Mouse (Mus musculus): ENCODE data around the gene Mrc2. TPM values are rescaled to one million over a fixed set of nuclear protein-coding genes. Genes with fewer than 3 reads are reported as not detected.
A peak's percentile ranks its signal among the peaks of the same experiment; 100 is the strongest.

Mrc2 gene
- polyA plus RNA-seq, 1 experiment from 2014 or later: 6.1 TPM

DNA sequence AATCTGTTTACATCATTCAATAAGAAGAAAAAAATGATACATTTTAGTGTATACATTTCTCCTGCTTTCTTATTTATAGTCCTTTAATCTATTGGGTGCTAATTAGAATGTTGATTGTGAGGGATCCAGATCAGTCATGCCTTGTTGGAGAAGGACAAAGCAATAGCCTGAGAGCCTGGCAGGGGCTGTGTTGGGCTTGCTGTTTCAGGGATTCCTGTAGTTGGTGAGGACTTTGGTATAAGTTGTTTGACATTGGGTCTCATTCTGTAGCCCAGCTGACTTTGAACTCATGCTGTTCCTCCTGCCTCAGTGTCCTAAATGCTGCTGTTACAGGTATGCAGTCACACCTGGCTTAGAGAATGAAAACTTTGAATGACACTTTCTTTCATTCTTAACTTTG lies 27.9 kb upstream of the Mrc2 start:
- Histone ChIP-seq H3K4me3 (ENCODE audit: control insufficient read depth in 1 of 2, insufficient read depth in 1 of 2, low read depth in 1 of 2, low read length in 2 of 2) (no peak overlapping the region), H3K9ac (ENCODE audit: low read length) (no peak overlapping the region), H3K9me3 (ENCODE audit: control insufficient read depth, low read length) (no peaks in the 10 kb centered on the region), H3K4me2 (ENCODE audit: low read length) (no peak overlapping the region), H3K4me1 (ENCODE audit: control insufficient read depth in 2 of 2, insufficient read depth in 2 of 2, low read length in 2 of 2) (no peaks in the 10 kb centered on the region), H3K27ac (replicated peaks in 1 of 2; ENCODE audit: control insufficient read depth in 1 of 2, insufficient read depth in 1 of 2, low read depth in 2 of 2, low read length in 2 of 2) (no peak overlapping the region), H3K27me3 (ENCODE audit: control insufficient read depth, insufficient read depth, low read length) (no peaks in the 10 kb centered on the region), H3K36me3 (ENCODE audit: control insufficient read depth, insufficient read depth, low read length) (peaks cover 81% of the 10 kb centered on the region)
- ATAC-seq (ENCODE audit: insufficient number of reproducible peaks, insufficient read depth, low FRiP score, low read depth): no peak

DNA sequence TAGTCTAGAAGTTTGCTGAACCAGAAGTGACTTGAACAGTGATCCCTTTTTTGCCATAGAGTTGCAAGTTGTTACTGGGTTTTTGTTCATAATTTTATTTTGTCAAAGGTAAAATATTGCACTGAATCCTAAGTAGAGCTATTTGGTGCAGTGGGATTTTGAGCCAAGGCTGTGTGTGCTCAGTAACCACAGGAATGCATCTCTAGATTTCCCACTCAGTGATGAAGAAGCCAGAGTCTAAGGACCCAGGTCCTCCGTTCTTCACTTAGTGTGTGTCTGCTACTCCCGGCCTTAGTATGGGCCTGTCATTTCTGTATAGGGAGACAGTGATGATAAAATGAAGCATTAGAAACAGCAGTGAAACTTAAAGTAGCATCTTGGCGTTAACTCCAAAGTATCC lies 27.5 kb upstream of the Mrc2 start:
- Histone ChIP-seq H3K27me3 (ENCODE audit: control insufficient read depth, insufficient read depth, low read length) (no peaks in the 10 kb centered on the region), H3K9me3 (ENCODE audit: control insufficient read depth, low read length) (no peaks in the 10 kb centered on the region), H3K4me3 (ENCODE audit: control insufficient read depth in 1 of 2, insufficient read depth in 1 of 2, low read depth in 1 of 2, low read length in 2 of 2) (no peak overlapping the region), H3K4me1 (ENCODE audit: control insufficient read depth in 2 of 2, insufficient read depth in 2 of 2, low read length in 2 of 2) (peaks cover 0 to 3% of the 10 kb centered on the region in 2 experiments; a peak in 1 of 4 replicates), H3K4me2 (ENCODE audit: low read length) (no peak overlapping the region), H3K27ac (replicated peaks in 1 of 2; ENCODE audit: control insufficient read depth in 1 of 2, insufficient read depth in 1 of 2, low read depth in 2 of 2, low read length in 2 of 2) (no peak overlapping the region), H3K9ac (ENCODE audit: low read length) (no peak overlapping the region), H3K36me3 (ENCODE audit: control insufficient read depth, insufficient read depth, low read length) (peaks cover 81% of the 10 kb centered on the region)
- WGBS: 94% methylated on average over 3 of the region's 3 CpGs
- no peak for ATAC-seq (ENCODE audit: insufficient number of reproducible peaks, insufficient read depth, low FRiP score, low read depth)

DNA sequence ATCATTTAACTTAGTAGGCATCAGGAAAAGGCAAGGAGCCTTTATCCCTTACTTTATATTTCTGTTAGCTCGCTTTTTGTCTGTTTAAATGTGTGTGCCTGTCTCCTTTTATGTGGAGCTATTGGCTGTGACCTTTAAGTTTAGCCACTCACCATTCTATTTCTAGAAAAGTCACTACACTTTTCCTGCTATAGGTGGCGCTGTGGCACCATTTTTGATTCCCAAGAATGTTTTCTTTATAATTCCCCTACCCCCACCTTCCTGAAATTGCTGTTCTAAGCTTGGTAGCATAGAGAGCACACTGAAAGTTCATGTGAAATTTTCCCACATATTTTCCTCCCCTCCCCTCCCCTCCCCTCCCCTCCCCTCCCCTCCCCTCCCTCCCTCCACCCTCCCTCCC lies 22.3 kb upstream of the Mrc2 start:
- H3K36me3 ChIP-seq (ENCODE audit: control insufficient read depth, insufficient read depth, low read length): peaks cover 66% of the 10 kb centered on the region
- no peak for ATAC-seq (ENCODE audit: insufficient number of reproducible peaks, insufficient read depth, low FRiP score, low read depth)
- no peaks in the 10 kb centered on the region for H3K27me3 ChIP-seq (ENCODE audit: control insufficient read depth, insufficient read depth, low read length)
- H3K4me2 ChIP-seq (ENCODE audit: low read length): no peak overlapping the region
- WGBS: 20% methylated on average over 2 of the region's 2 CpGs
- no peaks in the 10 kb centered on the region for H3K9me3 ChIP-seq (ENCODE audit: control insufficient read depth, low read length)
- H3K4me1 ChIP-seq (ENCODE audit: control insufficient read depth in 2 of 2, insufficient read depth in 2 of 2, low read length in 2 of 2): peaks cover 0 to 4% of the 10 kb centered on the region in 2 experiments; a peak in 1 of 4 replicates
- H3K9ac ChIP-seq (ENCODE audit: low read length): no peak overlapping the region
- H3K27ac ChIP-seq (replicated peaks in 1 of 2; ENCODE audit: control insufficient read depth in 1 of 2, insufficient read depth in 1 of 2, low read depth in 2 of 2, low read length in 2 of 2): no peak overlapping the region
- no peak overlapping the region for H3K4me3 ChIP-seq (ENCODE audit: control insufficient read depth in 1 of 2, insufficient read depth in 1 of 2, low read depth in 1 of 2, low read length in 2 of 2)

DNA sequence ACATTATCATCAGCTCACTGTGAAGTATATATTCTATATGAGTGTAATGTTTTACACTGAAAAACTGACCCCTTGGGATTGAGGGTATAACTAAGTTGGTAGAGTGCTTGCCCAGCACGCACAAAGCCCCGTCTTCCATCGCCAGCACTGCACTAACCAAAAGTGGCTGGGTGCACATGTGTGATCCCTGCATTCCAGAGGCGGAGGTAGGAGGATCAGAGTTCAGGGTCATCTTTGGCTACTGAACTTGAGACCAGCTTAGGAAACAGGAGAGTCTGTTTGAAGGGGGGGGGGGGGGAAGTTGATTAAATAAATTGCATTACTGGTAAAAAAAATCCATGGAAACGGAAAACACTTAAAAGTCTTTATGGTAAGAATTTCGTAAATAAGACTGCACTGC lies 12.0 kb upstream of the Mrc2 start:
- Histone ChIP-seq H3K27me3 (ENCODE audit: control insufficient read depth, insufficient read depth, low read length) (no peaks in the 10 kb centered on the region), H3K4me1 (ENCODE audit: control insufficient read depth in 2 of 2, insufficient read depth in 2 of 2, low read length in 2 of 2) (peaks cover 9 to 25% of the 10 kb centered on the region in 2 experiments), H3K4me3 (ENCODE audit: control insufficient read depth in 1 of 2, insufficient read depth in 1 of 2, low read depth in 1 of 2, low read length in 2 of 2) (no peak overlapping the region), H3K9ac (ENCODE audit: low read length) (no peak overlapping the region), H3K36me3 (ENCODE audit: control insufficient read depth, insufficient read depth, low read length) (peaks cover 92% of the 10 kb centered on the region), H3K4me2 (ENCODE audit: low read length) (no peak overlapping the region), H3K9me3 (ENCODE audit: control insufficient read depth, low read length) (no peaks in the 10 kb centered on the region), H3K27ac (replicated peaks in 1 of 2; ENCODE audit: control insufficient read depth in 1 of 2, insufficient read depth in 1 of 2, low read depth in 2 of 2, low read length in 2 of 2) (no peak overlapping the region)
- WGBS: 90% methylated on average over 6 of the region's 6 CpGs
- ATAC-seq (ENCODE audit: insufficient number of reproducible peaks, insufficient read depth, low FRiP score, low read depth): no peak

DNA sequence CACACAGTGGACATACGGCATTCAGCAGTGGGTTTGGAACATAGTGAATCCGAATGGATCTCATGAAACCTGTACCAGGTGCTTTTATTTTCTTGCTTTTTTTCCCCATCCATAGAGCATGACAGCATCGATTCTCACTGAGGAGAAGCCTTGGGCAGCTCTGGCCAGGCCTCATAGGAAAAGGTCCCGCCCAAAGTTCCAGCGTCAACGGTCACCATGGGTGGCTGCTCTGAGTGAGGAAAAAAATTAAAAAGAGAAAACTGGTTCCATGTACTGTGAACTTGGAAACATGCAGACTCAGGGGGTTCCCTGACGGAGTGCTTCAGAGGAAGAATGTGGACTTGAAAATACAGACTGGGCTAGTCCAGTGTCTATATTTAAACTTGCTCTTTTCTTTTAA lies 11.2 kb upstream of the Mrc2 start:
- Histone ChIP-seq H3K4me1 (ENCODE audit: control insufficient read depth in 2 of 2, insufficient read depth in 2 of 2, low read length in 2 of 2) (peaks cover 13 to 34% of the 10 kb centered on the region in 2 experiments), H3K4me2 (ENCODE audit: low read length) (no peak overlapping the region), H3K27me3 (ENCODE audit: control insufficient read depth, insufficient read depth, low read length) (no peaks in the 10 kb centered on the region), H3K27ac (replicated peaks in 1 of 2; ENCODE audit: control insufficient read depth in 1 of 2, insufficient read depth in 1 of 2, low read depth in 2 of 2, low read length in 2 of 2) (0 out of 4 replicates have a peak overlapping the region, but pooled peaks of 1 of the 2 experiments have one; percentile 5), H3K4me3 (ENCODE audit: control insufficient read depth in 1 of 2, insufficient read depth in 1 of 2, low read depth in 1 of 2, low read length in 2 of 2) (no peak overlapping the region), H3K9ac (ENCODE audit: low read length) (no peak overlapping the region), H3K36me3 (ENCODE audit: control insufficient read depth, insufficient read depth, low read length) (peaks cover 85% of the 10 kb centered on the region), H3K9me3 (ENCODE audit: control insufficient read depth, low read length) (no peaks in the 10 kb centered on the region)
- WGBS: 79% methylated on average over 7 of the region's 7 CpGs
- no peak for ATAC-seq (ENCODE audit: insufficient number of reproducible peaks, insufficient read depth, low FRiP score, low read depth)

DNA sequence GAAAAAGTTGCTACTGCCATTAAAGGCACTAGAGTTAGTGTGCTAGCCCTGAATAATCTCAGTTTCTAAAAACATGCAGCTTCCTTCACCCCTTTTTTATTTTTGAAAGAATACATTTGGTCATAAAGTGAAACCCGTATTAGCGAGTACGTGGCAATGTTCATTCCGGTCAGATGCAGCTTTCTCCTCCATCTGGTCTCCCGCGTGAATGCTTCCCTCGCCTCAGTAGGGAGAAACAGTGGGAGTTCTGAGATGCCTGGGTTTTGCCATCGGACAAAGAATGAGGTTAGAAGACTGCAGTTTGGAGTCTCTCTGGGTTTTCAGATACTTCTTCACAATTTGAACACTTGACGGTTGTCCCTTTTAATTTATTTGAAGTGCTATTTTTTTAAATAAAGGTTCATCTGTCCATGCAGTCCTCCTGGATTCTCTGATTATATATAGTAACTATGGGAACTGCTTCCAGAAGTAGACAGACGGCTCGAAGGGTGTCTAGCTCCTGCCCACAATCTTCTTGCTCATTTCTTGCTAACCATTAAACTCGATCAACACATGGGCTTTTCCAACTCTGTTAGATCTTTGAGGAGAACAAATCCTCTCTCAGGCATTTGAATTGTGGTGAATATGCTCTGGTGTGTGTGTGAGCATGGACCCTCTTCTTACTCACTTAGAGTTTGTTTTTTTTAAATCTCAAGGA lies 10.5 kb upstream of the Mrc2 start:
- Histone ChIP-seq H3K36me3 (ENCODE audit: control insufficient read depth, insufficient read depth, low read length) (peaks cover 82% of the 10 kb centered on the region), H3K4me3 (ENCODE audit: control insufficient read depth in 1 of 2, insufficient read depth in 1 of 2, low read depth in 1 of 2, low read length in 2 of 2) (no peak overlapping the region), H3K27ac (replicated peaks in 1 of 2; ENCODE audit: control insufficient read depth in 1 of 2, insufficient read depth in 1 of 2, low read depth in 2 of 2, low read length in 2 of 2) (peak overlapping the region in 1 of 2 experiments; percentile 57; a peak in 1 of 4 replicates), H3K9ac (ENCODE audit: low read length) (no peak overlapping the region), H3K4me1 (ENCODE audit: control insufficient read depth in 2 of 2, insufficient read depth in 2 of 2, low read length in 2 of 2) (peaks cover 13 to 36% of the 10 kb centered on the region in 2 experiments), H3K27me3 (ENCODE audit: control insufficient read depth, insufficient read depth, low read length) (no peaks in the 10 kb centered on the region), H3K4me2 (ENCODE audit: low read length) (0 out of 2 replicates have a peak overlapping the region, but pooled peaks have one; percentile 6), H3K9me3 (ENCODE audit: control insufficient read depth, low read length) (no peaks in the 10 kb centered on the region)
- no peak for ATAC-seq (ENCODE audit: insufficient number of reproducible peaks, insufficient read depth, low FRiP score, low read depth)
- 70% methylated on average over 12 of the region's 12 CpGs for WGBS

DNA sequence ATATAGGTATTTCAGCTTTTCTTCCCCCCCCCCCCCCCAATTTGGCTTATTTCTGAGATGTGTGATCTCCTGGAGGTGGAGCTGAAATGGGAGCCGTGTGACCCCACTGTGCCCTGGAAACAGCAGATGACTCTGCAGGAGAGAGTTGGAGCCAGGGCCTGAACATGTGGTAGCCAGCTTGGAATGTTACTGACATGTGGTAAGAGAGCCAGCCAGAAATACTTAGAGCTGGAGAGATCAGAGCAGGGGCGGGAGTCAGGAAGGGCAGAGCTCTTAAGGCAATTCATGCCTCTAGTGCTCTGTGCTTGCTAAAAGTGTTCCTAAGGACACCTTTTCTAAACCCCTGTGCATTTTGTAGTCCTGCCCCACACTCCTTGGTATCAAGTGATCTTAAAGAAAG lies 10.0 kb upstream of the Mrc2 start:
- H3K9me3 ChIP-seq (ENCODE audit: control insufficient read depth, low read length): no peaks in the 10 kb centered on the region
- H3K4me2 ChIP-seq (ENCODE audit: low read length): 0 out of 2 replicates have a peak overlapping the region, but pooled peaks have one; percentile 6
- H3K27ac ChIP-seq (replicated peaks in 1 of 2; ENCODE audit: control insufficient read depth in 1 of 2, insufficient read depth in 1 of 2, low read depth in 2 of 2, low read length in 2 of 2): peak overlapping the region; percentile 18 to 57; a peak in 3 of 4 replicates
- H3K27me3 ChIP-seq (ENCODE audit: control insufficient read depth, insufficient read depth, low read length): no peaks in the 10 kb centered on the region
- no peak overlapping the region for H3K4me3 ChIP-seq (ENCODE audit: control insufficient read depth in 1 of 2, insufficient read depth in 1 of 2, low read depth in 1 of 2, low read length in 2 of 2)
- peaks cover 81% of the 10 kb centered on the region for H3K36me3 ChIP-seq (ENCODE audit: control insufficient read depth, insufficient read depth, low read length)
- peaks cover 13 to 36% of the 10 kb centered on the region in 2 experiments for H3K4me1 ChIP-seq (ENCODE audit: control insufficient read depth in 2 of 2, insufficient read depth in 2 of 2, low read length in 2 of 2)
- H3K9ac ChIP-seq (ENCODE audit: low read length): 0 out of 2 replicates have a peak overlapping the region, but pooled peaks have one; percentile 2
- peak; percentile 69 for ATAC-seq (ENCODE audit: insufficient number of reproducible peaks, insufficient read depth, low FRiP score, low read depth)
- WGBS: 16% methylated on average over 2 of the region's 2 CpGs
